Mouse (Mus musculus) midbrain, embryonic 15.5 days (tissue): ENCODE results near the gene Bod1. TPM values are rescaled to one million over a fixed set of nuclear protein-coding genes. Genes with fewer than 3 reads are reported as not detected.

Source experiments
- ATAC-seq: fragments of 200-750 bp; cut with Nextera tagmentation; replicated peaks from 2 replicates; pipeline ENCODE4 v1.8.0; 2017; ENCODE audit warnings: moderate TSS enrichment
- H3K27ac ChIP-seq: fragments of 300-500 bp; sonication (generic); 2 replicates; pipeline ENCODE4 v1.5.1; 2015; ENCODE audit warnings: mild to moderate bottlenecking, inconsistent platforms
- H3K27me3 ChIP-seq: fragments of 300-500 bp; sonication (generic); replicated peaks from 2 replicates; pipeline ENCODE4 v1.6.1; 2015; ENCODE audit warnings: inconsistent platforms
- H3K36me3 ChIP-seq: fragments of 300-500 bp; sonication (generic); replicated peaks from 2 replicates; pipeline ENCODE4 v1.6.1; 2015; ENCODE audit warnings: inconsistent platforms
- H3K4me1 ChIP-seq: fragments of 300-500 bp; sonication (generic); 2 replicates; pipeline ENCODE4 v1.6.1; 2015; ENCODE audit warnings: inconsistent platforms
- H3K4me2 ChIP-seq: fragments of 300-500 bp; sonication (generic); 2 replicates; pipeline ENCODE4 v1.6.1; 2015; ENCODE audit warnings: inconsistent platforms, mild to moderate bottlenecking, moderate library complexity
- H3K4me3 ChIP-seq: fragments of 300-500 bp; sonication (generic); 2 replicates; pipeline ENCODE4 v1.5.1; 2015; ENCODE audit warnings: mild to moderate bottlenecking, inconsistent platforms
- H3K9ac ChIP-seq: fragments of 300-500 bp; sonication (generic); 2 replicates; pipeline ENCODE4 v1.6.1; 2015; ENCODE audit warnings: mild to moderate bottlenecking, inconsistent platforms
- H3K9me3 ChIP-seq: fragments of 300-500 bp; sonication (generic); 2 replicates; pipeline ENCODE4 v1.6.1; 2016; ENCODE audit warnings: inconsistent platforms
- WGBS: fragments of 180-500 bp; shearing (Covaris S2); methylation state at CpG from one replicate; pipeline ENCODE4 v1.1.7; 2015; ENCODE audit warnings: mixed read lengths; 5-methylcytosine and 5-hydroxymethylcytosine counted together
- polyA plus RNA-seq: library from polyadenylated mRNA; unstranded; fragments of >200 nt; fragmentation: Nextera tagmentation; extraction: Ambion mirVana; gene quantifications from 2 replicates; pipeline ENCODE4 v1.2.1, GENCODE M21; 2015

Gene Bod1
- polyA plus RNA-seq = 138 and 148 TPM in 2 replicates

GRCm38 (mm10) chr11:31671354-31672169 is at the start of gene Bod1:
Bod1 (minus strand) TSS chr11:31671885.
- WGBS = under 1% methylated on average over 65 of the region's 76 CpGs
- Histone ChIP-seq H3K9ac (peak within 1 kb of the TSS; percentile 97), H3K4me3 (peak within 1 kb of the TSS; percentile 98), H3K27me3 (no peaks in the 10 kb centered on the region), H3K4me1 (peaks cover 32% of the 10 kb centered on the region), H3K4me2 (peak within 1 kb of the TSS; percentile 75), H3K36me3 (peaks cover 13% of the 10 kb centered on the region; the same call in 1 of the 2 replicates), H3K9me3 (no peaks in the 10 kb centered on the region), H3K27ac (peak within 1 kb of the TSS; percentile 80)
- ATAC-seq = peak; percentile 97

DNA sequence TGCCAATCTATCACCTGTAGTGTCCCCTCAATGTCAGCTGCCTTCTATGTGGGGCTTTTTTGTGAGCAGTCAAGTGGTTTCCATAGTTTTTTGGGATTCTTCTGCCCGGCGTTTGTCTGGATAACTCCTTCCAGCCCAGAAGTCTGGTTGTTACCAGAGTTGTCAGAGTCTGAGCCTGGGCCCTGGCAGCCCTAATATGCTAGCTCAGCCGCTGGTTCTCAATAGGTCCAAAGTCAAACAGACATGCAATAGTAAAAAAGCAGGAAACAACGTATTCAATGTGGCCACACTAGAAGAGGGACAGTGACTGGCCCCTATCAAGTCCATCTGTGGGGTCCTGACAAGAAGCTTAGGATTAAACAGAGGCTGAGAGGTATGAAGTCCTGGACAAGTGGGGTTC is 47.4 kb upstream of the Bod1 start:
- ATAC-seq = no peak
- 88% methylated on average over 4 of the region's 4 CpGs for WGBS
- no peak overlapping the region for H3K27ac ChIP-seq
- no peak overlapping the region for H3K9ac ChIP-seq
- H3K4me3 ChIP-seq = no peak overlapping the region
- H3K4me2 ChIP-seq = no peak overlapping the region
- H3K4me1 ChIP-seq = peaks cover 4% of the 10 kb centered on the region; the same call in 1 of the 2 replicates
- H3K27me3 ChIP-seq = no peaks in the 10 kb centered on the region
- H3K36me3 ChIP-seq = no peaks in the 10 kb centered on the region
- H3K9me3 ChIP-seq = no peaks in the 10 kb centered on the region

DNA sequence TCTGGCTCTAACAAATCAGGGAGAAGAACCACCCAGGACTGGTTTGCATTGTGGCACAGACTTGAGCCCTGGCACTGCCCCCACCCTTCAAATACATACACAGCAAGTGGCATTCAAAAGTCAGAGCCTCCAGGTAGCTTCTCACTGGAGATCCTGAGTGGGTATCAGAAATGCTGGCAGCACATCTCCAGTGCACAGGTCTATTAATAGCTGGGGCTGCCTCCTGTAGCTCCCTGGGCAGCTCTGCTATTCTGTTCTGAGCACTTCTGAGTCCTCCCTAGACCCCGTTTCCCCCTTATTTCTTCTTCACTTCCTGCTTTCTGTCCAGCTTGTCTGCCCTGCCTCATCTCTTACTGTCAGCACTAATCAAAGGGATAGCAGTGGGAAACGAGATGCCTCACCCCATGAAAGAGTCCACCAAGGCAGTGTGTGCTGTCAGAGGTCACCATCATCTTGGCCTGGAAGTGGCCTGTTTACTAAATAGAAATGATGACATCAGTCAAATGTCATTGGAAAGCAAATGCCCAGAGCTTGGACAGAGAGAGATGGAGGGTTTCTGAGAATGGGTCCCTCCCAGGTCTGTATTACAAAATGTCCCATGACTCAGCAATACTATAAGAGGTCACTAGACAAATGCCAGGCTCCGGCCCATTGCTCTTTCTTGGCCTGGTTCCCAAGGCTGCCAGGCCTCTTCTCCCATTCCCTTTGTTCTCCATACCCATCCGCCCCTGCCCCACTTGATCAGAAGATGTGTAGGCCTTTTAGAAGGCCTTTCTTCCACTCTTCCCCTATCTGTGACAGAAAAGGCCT is 46.4 kb upstream of the Bod1 start:
- Histone ChIP-seq H3K4me1 (peaks cover 13% of the 10 kb centered on the region), H3K27me3 (no peaks in the 10 kb centered on the region), H3K9me3 (no peaks in the 10 kb centered on the region), H3K4me3 (no peak overlapping the region), H3K36me3 (no peaks in the 10 kb centered on the region), H3K9ac (no peak overlapping the region), H3K4me2 (no peak overlapping the region), H3K27ac (no peak overlapping the region)
- 68% methylated on average over 4 of the region's 4 CpGs for WGBS
- no peak for ATAC-seq

DNA sequence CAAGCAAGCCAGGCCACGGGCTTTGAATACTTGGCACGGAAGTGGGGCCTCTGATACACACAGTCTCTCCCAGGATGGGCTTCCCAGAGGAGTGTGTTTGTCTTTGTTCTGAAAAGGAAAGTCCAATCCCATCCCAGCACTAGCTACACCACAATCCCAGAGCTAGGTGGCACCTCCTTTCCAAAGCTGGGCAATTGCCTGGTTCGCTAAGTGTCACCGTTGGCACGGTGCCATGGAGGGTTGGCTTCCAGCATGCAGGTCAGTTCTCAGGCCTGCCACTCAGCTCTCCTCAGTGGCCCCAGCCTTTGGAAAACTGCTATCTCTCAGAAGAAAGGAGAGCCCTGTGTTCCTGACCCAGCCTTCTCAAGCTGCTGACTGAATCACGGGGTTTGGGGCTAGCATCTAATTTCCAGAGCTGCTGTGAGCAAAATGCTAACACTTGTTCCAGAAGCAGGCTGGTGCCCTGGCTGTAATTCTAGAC is 42.0 kb upstream of the Bod1 start:
- no peak overlapping the region for H3K4me3 ChIP-seq
- no peaks in the 10 kb centered on the region for H3K9me3 ChIP-seq
- no peaks in the 10 kb centered on the region for H3K36me3 ChIP-seq
- peaks cover 18% of the 10 kb centered on the region for H3K4me1 ChIP-seq
- H3K9ac ChIP-seq = no peak overlapping the region
- peak overlapping the region; percentile 55 for H3K27ac ChIP-seq
- whole genome bisulfite sequencing = 53% methylated on average over 6 of the region's 6 CpGs
- H3K4me2 ChIP-seq = no peak overlapping the region
- ATAC-seq = peak; percentile 91
- no peaks in the 10 kb centered on the region for H3K27me3 ChIP-seq

GRCm38 (mm10) chr11:31713116-31713515 is 41.4 kb upstream of the Bod1 start:
- WGBS = 23% methylated on average over 8 of the region's 8 CpGs
- Histone ChIP-seq H3K4me1 (peaks cover 18% of the 10 kb centered on the region), H3K27ac (peak overlapping the region; percentile 55), H3K4me2 (no peak overlapping the region), H3K36me3 (no peaks in the 10 kb centered on the region), H3K4me3 (no peak overlapping the region), H3K27me3 (no peaks in the 10 kb centered on the region), H3K9ac (no peak overlapping the region), H3K9me3 (no peaks in the 10 kb centered on the region)
- peak; percentile 15; the same call in 1 of the 2 replicates for ATAC-seq

DNA sequence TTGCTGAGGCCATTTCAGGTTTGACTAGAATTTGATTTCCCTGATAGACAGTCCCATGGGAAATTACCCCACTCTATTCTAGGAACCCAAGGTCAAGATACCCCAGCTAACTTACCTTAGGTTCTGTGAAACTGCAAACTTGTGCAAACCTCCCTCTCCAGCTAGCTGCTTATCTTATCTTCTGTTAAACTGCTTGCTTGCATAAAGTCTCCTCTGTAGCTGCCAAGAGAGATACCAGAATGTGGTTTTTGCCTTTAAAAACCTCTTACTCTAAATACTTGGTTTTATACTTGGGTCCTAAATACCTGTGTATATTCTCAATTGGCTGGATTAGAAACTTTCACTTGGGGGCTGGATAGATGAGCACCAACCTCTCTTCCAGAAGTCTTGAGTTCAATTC is 36.1 kb upstream of the Bod1 start:
- Histone ChIP-seq H3K9me3 (no peaks in the 10 kb centered on the region), H3K4me1 (peaks cover 2% of the 10 kb centered on the region; the same call in 1 of the 2 replicates), H3K27me3 (no peaks in the 10 kb centered on the region), H3K4me2 (no peak overlapping the region), H3K9ac (no peak overlapping the region), H3K27ac (no peak overlapping the region), H3K4me3 (no peak overlapping the region), H3K36me3 (no peaks in the 10 kb centered on the region)
- no peak for ATAC-seq

DNA sequence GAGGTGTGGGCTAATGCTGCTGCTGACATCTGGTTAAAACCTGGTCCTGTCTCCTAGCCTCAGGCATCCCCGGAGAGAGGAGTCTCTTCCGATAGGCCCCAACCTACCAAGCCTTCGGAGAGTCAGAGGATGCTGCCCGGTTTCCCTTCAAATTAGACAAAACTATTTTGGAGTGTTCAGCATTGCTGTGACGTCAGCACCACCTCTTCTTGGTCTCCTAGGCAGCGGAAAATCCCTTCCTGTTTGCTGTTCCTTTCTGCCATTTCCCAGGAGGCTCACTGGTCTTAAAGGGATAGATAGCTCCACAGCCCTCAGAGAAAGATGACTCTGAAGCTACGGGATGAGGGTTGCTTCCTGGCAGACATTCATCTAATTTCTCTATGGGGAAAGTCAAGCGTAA is 31.5 kb upstream of the Bod1 start:
- no peak for ATAC-seq
- H3K36me3 ChIP-seq = no peaks in the 10 kb centered on the region
- no peaks in the 10 kb centered on the region for H3K4me1 ChIP-seq
- no peaks in the 10 kb centered on the region for H3K27me3 ChIP-seq
- WGBS = 66% methylated on average over 8 of the region's 8 CpGs
- no peak overlapping the region for H3K27ac ChIP-seq
- H3K4me2 ChIP-seq = no peak overlapping the region
- no peaks in the 10 kb centered on the region for H3K9me3 ChIP-seq
- H3K4me3 ChIP-seq = no peak overlapping the region
- H3K9ac ChIP-seq = no peak overlapping the region

DNA sequence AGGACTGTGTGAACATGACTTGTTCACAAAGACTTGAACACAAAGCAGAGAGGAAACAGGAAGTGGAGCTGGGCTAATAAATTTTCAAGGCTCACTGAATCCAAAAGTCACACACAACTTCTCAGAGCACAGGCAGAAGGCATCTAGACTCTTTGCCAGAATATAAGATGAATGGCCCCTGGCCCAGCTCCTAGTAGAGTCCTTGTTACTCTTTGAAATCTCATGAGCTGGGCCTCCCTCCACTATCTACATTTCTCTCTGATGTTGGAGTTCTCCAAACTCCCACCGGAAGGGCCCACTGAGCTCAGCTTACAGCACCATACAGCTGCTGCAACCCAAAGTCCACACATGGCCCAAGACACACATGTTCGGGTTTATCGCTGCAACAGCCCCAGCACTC is 30.2 kb upstream of the Bod1 start:
- Histone ChIP-seq H3K4me1 (no peaks in the 10 kb centered on the region), H3K4me2 (no peak overlapping the region), H3K27me3 (no peaks in the 10 kb centered on the region), H3K9me3 (no peaks in the 10 kb centered on the region), H3K36me3 (no peaks in the 10 kb centered on the region), H3K4me3 (no peak overlapping the region), H3K9ac (no peak overlapping the region), H3K27ac (no peak overlapping the region)
- no peak for ATAC-seq
- 95% methylated on average over 3 of the region's 3 CpGs for WGBS

- H3K4me2 ChIP-seq = no peak overlapping the region
- no peaks in the 10 kb centered on the region for H3K36me3 ChIP-seq
- H3K4me3 ChIP-seq = no peak overlapping the region
- ATAC-seq = no peak
- H3K9ac ChIP-seq = no peak overlapping the region
- no peaks in the 10 kb centered on the region for H3K9me3 ChIP-seq
- no peak overlapping the region for H3K27ac ChIP-seq
- WGBS = 67% methylated on average over 3 of the region's 3 CpGs
- H3K4me1 ChIP-seq = peaks cover 10% of the 10 kb centered on the region
- no peaks in the 10 kb centered on the region for H3K27me3 ChIP-seq
These were observed 27.8 kb upstream of the Bod1 start for GRCm38 (mm10) chr11:31699502-31699901.

- ATAC-seq = peak; percentile 94
- H3K4me3 ChIP-seq = no peak overlapping the region
- no peaks in the 10 kb centered on the region for H3K27me3 ChIP-seq
- H3K4me1 ChIP-seq = peaks cover 10% of the 10 kb centered on the region
- 52% methylated on average over 4 of the region's 4 CpGs for WGBS
- peak overlapping the region; percentile 16; the same call in 1 of the 2 replicates for H3K4me2 ChIP-seq
- H3K27ac ChIP-seq = peak overlapping the region; percentile 88
- H3K36me3 ChIP-seq = no peaks in the 10 kb centered on the region
- H3K9ac ChIP-seq = 0 out of 2 replicates have a peak overlapping the region, but pooled peaks have one; percentile 19
- H3K9me3 ChIP-seq = no peaks in the 10 kb centered on the region
These were observed 23.1 kb upstream of the Bod1 start for GRCm38 (mm10) chr11:31694801-31695200.

DNA sequence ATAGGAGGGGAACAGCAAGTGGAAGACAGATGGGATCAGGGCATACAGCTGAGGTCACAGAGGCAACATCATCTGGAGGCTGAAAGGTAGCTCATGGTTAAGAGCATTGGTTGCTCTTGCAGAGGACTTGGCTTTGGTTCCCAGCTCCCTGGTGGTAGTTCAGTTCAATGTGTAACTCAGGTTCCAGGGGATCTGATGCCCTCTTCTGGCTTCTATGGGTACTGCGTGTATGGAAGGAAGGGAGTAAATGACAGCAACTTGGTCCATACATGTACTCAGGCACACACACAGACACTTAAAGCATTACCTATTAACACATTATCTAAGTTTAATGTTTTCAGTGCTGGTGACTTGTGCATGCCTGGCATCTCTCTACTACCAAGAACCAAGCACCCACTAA is 22.4 kb upstream of the Bod1 start:
- WGBS = 100% methylated on average over 1 of the region's 1 CpGs
- Histone ChIP-seq H3K4me1 (peaks cover 10% of the 10 kb centered on the region), H3K4me3 (no peak overlapping the region), H3K9ac (no peak overlapping the region), H3K4me2 (no peak overlapping the region), H3K36me3 (no peaks in the 10 kb centered on the region), H3K27me3 (no peaks in the 10 kb centered on the region), H3K9me3 (no peaks in the 10 kb centered on the region), H3K27ac (peak overlapping the region; percentile 88; the same call in 1 of the 2 replicates)
- ATAC-seq = no peak; the same call in 1 of the 2 replicates

DNA sequence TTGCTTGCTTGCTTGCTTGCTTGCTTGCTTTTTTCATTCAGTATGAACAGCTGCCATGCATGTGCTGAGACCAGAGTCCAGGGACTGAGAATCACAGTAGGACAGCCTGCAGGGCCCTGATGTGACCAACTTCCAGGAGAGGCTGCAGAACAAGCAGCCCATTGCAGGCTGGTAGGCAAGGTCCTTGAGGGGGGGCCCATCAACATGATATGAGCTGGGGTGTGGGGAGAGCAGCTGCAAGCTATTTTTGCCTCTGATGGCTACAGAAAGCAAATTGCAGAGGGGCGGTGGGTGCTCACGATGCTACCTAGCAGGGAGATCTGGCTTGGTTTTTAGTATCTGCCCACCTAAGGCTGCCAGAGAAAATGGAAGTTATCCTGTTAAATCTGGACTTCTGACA is 21.6 kb upstream of the Bod1 start:
- 96% methylated on average over 2 of the region's 2 CpGs for WGBS
- H3K9me3 ChIP-seq = no peaks in the 10 kb centered on the region
- no peak overlapping the region for H3K9ac ChIP-seq
- H3K27ac ChIP-seq = no peak overlapping the region
- H3K4me3 ChIP-seq = no peak overlapping the region
- H3K27me3 ChIP-seq = no peaks in the 10 kb centered on the region
- H3K36me3 ChIP-seq = no peaks in the 10 kb centered on the region
- peaks cover 10% of the 10 kb centered on the region for H3K4me1 ChIP-seq
- no peak for ATAC-seq
- H3K4me2 ChIP-seq = no peak overlapping the region
